16 mouse cellular contexts compared by ENCODE assay signal in the genomic region with DNA sequence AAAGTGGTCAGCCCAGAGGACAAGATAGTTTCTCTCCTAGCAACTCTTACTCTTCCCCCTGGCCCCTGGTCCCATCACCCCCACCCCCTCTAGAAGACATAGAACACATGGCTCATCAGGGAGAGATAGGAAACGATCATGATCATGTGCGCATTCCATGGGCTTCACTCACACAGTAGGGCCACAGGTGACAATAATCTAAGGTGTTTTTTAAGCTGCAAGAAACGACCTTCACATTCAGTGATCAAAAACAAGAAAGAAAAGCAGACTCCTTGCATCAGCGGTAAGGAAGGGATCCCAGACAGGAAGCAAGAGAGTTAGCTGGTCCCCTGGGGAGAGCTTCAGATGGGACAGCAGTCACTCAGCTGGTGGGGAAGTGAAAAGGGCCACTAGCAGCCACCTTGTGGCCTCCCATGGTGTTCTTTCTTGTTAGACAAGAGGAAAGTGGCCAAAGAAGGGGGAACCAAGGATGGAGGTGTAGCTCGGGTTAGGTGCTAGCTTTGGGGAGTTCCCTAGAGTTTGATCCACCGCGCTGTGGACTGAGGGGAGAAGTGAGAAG. TPM values are rescaled to one million over a fixed set of nuclear protein-coding genes. Genes with fewer than 3 reads are reported as not detected.
DNase-seq lines count a peak whose midpoint lies in the region; ATAC-seq and TF ChIP-seq lines count a peak whose summit lies in the region.
"Had no signal": no experiment of that assay in that cellular context is flagged by ENCODE, and none has a peak within 500 bp of the region (broad histone marks: within the 10 kb centered on the region; RNA-seq: fewer than 3 reads in every experiment).

No protein-coding gene starts in this region.

- peak overlapping the region; percentile 89; the same call in 1 of the 2 replicates for H3K4me3 ChIP-seq in heart, embryonic 10.5 days
- peak overlapping the region; percentile 31 for H3K4me3 ChIP-seq in lung, adult 2 months (replicated peaks; ENCODE audit: extremely low read depth, low read depth, low read length)
- H3K4me3 ChIP-seq in heart, embryonic 14.5 days (ENCODE audit: control insufficient read depth in 1 of 2, insufficient read depth in 1 of 2, low read depth in 1 of 2, low read length in 2 of 2): peak overlapping the region; percentile 19 to 83
- no peak overlapping the region for H3K4me3 ChIP-seq in thymus, adult 2 months (ENCODE audit: control insufficient read depth, insufficient read depth, low read length)
- H3K4me3 ChIP-seq: liver, embryonic 15.5 days; midbrain, embryonic 13.5 days had no signal

- H3K27me3 ChIP-seq in heart, embryonic 10.5 days (ENCODE audit: insufficient read depth, poor library complexity, severe bottlenecking): no peaks in the 10 kb centered on the region
- no peaks in the 10 kb centered on the region for H3K27me3 ChIP-seq in heart, embryonic 14.5 days (ENCODE audit: control insufficient read depth, insufficient read depth, low read length)
- no peaks in the 10 kb centered on the region for H3K27me3 ChIP-seq in splenic B cell, adult 2 months (ENCODE audit: control insufficient read depth, insufficient read depth, low read length, poor library complexity, severe bottlenecking)
- H3K27me3 ChIP-seq in thymus, adult 2 months (ENCODE audit: control insufficient read depth, insufficient read depth, low read length): no peaks in the 10 kb centered on the region

- 45% methylated on average over 7 of the region's 7 CpGs for WGBS in heart, embryonic 10.5 days
- 40% methylated on average over 7 of the region's 7 CpGs for WGBS in lung, adult 2 months
- WGBS in heart, embryonic 14.5 days: 38% methylated on average over 7 of the region's 7 CpGs
- WGBS in thymus, adult 2 months: 69% methylated on average over 7 of the region's 7 CpGs

- peak overlapping the region; percentile 82 for H3K4me2 ChIP-seq in heart, embryonic 14.5 days (ENCODE audit: low read length)
- H3K4me2 ChIP-seq: liver, embryonic 15.5 days; midbrain, embryonic 13.5 days had no signal

- DNase-seq in heart, embryonic 10.5 days (ENCODE audit: low spot score): no peak
- DNase-seq in heart, postnatal 4 days: no peak
- DNase-seq in lung, adult 2 months: no peak
- DNase-seq in lung, postnatal 25 days (ENCODE audit: low spot score): no peak
- peak; percentile 53 for DNase-seq in splenic B cell, adult 2 months (ENCODE audit: low read depth, low spot score)
- DNase-seq in thymus, adult 2 months: no peak
- DNase-seq in frontal cortex, postnatal 14 days (ENCODE audit: low spot score in 2 of 2): no peak
- DNase-seq: adrenal gland, postnatal 14 days; cerebellum, postnatal 14 days; kidney, postnatal 25 days; right cerebral cortex, postnatal 25 days; thymus, postnatal 36 days had no signal

- no peak for TF ChIP-seq POLR2A in lung, adult 2 months (IDR thresholded peaks at IDR 0.05; ENCODE audit: borderline replicate concordance, extremely low read depth, low read depth, low read length)
- TF ChIP-seq POLR2A in thymus, adult 2 months (IDR thresholded peaks at IDR 0.05; ENCODE audit: control insufficient read depth, extremely low read depth, insufficient read depth, low read length, poor library complexity): no peak

- H3K9ac ChIP-seq in heart, embryonic 14.5 days (ENCODE audit: low read length): peak overlapping the region; percentile 95
- H3K9ac ChIP-seq: liver, embryonic 15.5 days; midbrain, embryonic 13.5 days had no signal

- no peaks in the 10 kb centered on the region for H3K9me3 ChIP-seq in heart, embryonic 10.5 days
- H3K9me3 ChIP-seq in heart, embryonic 14.5 days (ENCODE audit: control insufficient read depth, low read length): no peaks in the 10 kb centered on the region
- H3K9me3 ChIP-seq: G1E; liver, embryonic 15.5 days; midbrain, embryonic 13.5 days had no signal

- H3K36me3 ChIP-seq in heart, embryonic 10.5 days: peaks cover 19% of the 10 kb centered on the region; the same call in 1 of the 2 replicates
- peaks cover 36% of the 10 kb centered on the region for H3K36me3 ChIP-seq in heart, embryonic 14.5 days (ENCODE audit: control insufficient read depth, insufficient read depth, low read length)
- H3K36me3 ChIP-seq in splenic B cell, adult 2 months (ENCODE audit: control insufficient read depth, insufficient read depth, low read length, poor library complexity, severe bottlenecking): no peaks in the 10 kb centered on the region
- no peaks in the 10 kb centered on the region for H3K36me3 ChIP-seq in thymus, adult 2 months (ENCODE audit: control insufficient read depth, insufficient read depth, low read length)
- H3K36me3 ChIP-seq: G1E; liver, embryonic 15.5 days; midbrain, embryonic 13.5 days had no signal

- peak overlapping the region; percentile 56; the same call in 1 of the 2 replicates for H3K27ac ChIP-seq in heart, embryonic 10.5 days
- H3K27ac ChIP-seq in heart, embryonic 14.5 days (replicated peaks in 1 of 2; ENCODE audit: control insufficient read depth in 1 of 2, insufficient read depth in 1 of 2, low read depth in 2 of 2, low read length in 2 of 2): peak overlapping the region; percentile 2 to 44; a peak in 1 of 4 replicates
- no peak overlapping the region for H3K27ac ChIP-seq in thymus, adult 2 months (ENCODE audit: control insufficient read depth, insufficient read depth, low read length)
- H3K27ac ChIP-seq: liver, embryonic 15.5 days; midbrain, embryonic 13.5 days had no signal

- peaks cover 71% of the 10 kb centered on the region for H3K4me1 ChIP-seq in heart, embryonic 10.5 days
- peaks cover 40% of the 10 kb centered on the region for H3K4me1 ChIP-seq in lung, adult 2 months (ENCODE audit: control insufficient read depth, insufficient read depth, low read length)
- H3K4me1 ChIP-seq in heart, embryonic 14.5 days (ENCODE audit: control insufficient read depth in 2 of 2, insufficient read depth in 2 of 2, low read length in 2 of 2): peaks cover 39 to 67% of the 10 kb centered on the region in 2 experiments
- peaks cover 3% of the 10 kb centered on the region for H3K4me1 ChIP-seq in thymus, adult 2 months (replicated peaks; ENCODE audit: control insufficient read depth, insufficient read depth, low read length)

- no peak for TF ChIP-seq CTCF in lung, adult 2 months (IDR thresholded peaks at IDR 0.05; ENCODE audit: insufficient read depth, low read length)
- no peak for TF ChIP-seq CTCF in thymus, adult 2 months (IDR thresholded peaks at IDR 0.05; ENCODE audit: borderline replicate concordance, control insufficient read depth, extremely low read depth, insufficient read depth, low read length, poor library complexity)

- ATAC-seq in heart, embryonic 14.5 days (ENCODE audit: insufficient number of reproducible peaks, insufficient read depth, low FRiP score, low read depth): no peak
- ATAC-seq: midbrain, embryonic 13.5 days had no signal

RNA-seq across cellular contexts. Expression of a gene that starts 4.0 kb away (rescaled TPM):
- polyA plus RNA-seq in heart, embryonic 10.5 days (2016; fragmentation: Nextera tagmentation; extraction: Ambion mirVana): 27.7 and 37.4 TPM in 2 replicates
- 10 to 100 TPM; 68.2 to 73.4 TPM for total RNA-seq in heart, postnatal 4 days (2021)
- polyA plus RNA-seq in lung, adult 2 months (2012; rRNA removed): 43.9 and 46.8 TPM in 2 replicates
- 46.6 and 51.3 TPM in 2 replicates for polyA plus RNA-seq in heart, embryonic 14.5 days (2014; fragmentation: Nextera tagmentation; extraction: Ambion mirVana)
- 10.2 and 11.4 TPM in 2 replicates for polyA plus RNA-seq in thymus, adult 2 months (2012; rRNA removed)

RNA-seq across cellular contexts. Expression of a gene that starts 33.0 kb away (rescaled TPM):
- 28.5 and 34.6 TPM in 2 replicates for polyA plus RNA-seq in heart, embryonic 10.5 days (2016; fragmentation: Nextera tagmentation; extraction: Ambion mirVana)
- total RNA-seq in heart, postnatal 4 days (2021): 10 to 100 TPM; 10.1 to 13.1 TPM
- 18.0 and 21.4 TPM in 2 replicates for polyA plus RNA-seq in lung, adult 2 months (2012; rRNA removed)
- polyA plus RNA-seq in heart, embryonic 14.5 days (2014; fragmentation: Nextera tagmentation; extraction: Ambion mirVana): 26.2 and 27.4 TPM in 2 replicates
- 2.1 TPM in 2 replicates for polyA plus RNA-seq in thymus, adult 2 months (2012; rRNA removed)
- total RNA-seq: G1E had no signal
- polyA plus RNA-seq: G1E had no signal
